Mouse (Mus musculus): ENCODE results near the gene Alg3. TPM values are rescaled to one million over a fixed set of nuclear protein-coding genes. Genes with fewer than 3 reads are reported as not detected.

The Alg3 gene
- polyA plus RNA-seq (2015; fragmentation: Nextera tagmentation; extraction: Ambion mirVana) = 44.7 and 49.5 TPM in 2 replicates

GRCm38 (mm10) chr16:20611357-20612227 lies at the start of gene Alg3, which contains the start of the genes Eef1akmt4 and Gm49333:
TSS of gene Alg3 (minus strand) at chr16:20611735.
TSS of gene Eef1akmt4 (plus strand) at chr16:20611593.
TSS of gene Gm49333 (plus strand) at chr16:20611610.
- under 1% methylated on average over 41 of the region's 41 CpGs for WGBS
- ATAC-seq (ENCODE audit: low FRiP score, low TSS enrichment) = peak; percentile 98
- Histone ChIP-seq H3K9ac (replicated peaks; ENCODE audit: low read length) (peak within 1 kb of the TSS; percentile 91), H3K4me2 (replicated peaks; ENCODE audit: low read depth, low read length) (peak within 1 kb of the TSS; percentile 90), H3K27ac (ENCODE audit: low read length) (peak within 1 kb of the TSS; percentile 86), H3K4me1 (ENCODE audit: insufficient read depth, low read length) (peaks cover 10% of the 10 kb centered on the region), H3K27me3 (ENCODE audit: insufficient read depth, low read length) (no peaks in the 10 kb centered on the region), H3K4me3 (ENCODE audit: low read length) (peak within 1 kb of the TSS; percentile 90), H3K9me3 (ENCODE audit: low read length) (no peaks in the 10 kb centered on the region), H3K36me3 (ENCODE audit: insufficient read depth, low read length) (0 out of 2 replicates have a peak, but pooled peaks cover 3% of the 10 kb centered on the region)

- 92% methylated on average over 4 of the region's 4 CpGs for WGBS
- Histone ChIP-seq H3K4me1 (ENCODE audit: insufficient read depth, low read length) (peaks cover 5% of the 10 kb centered on the region), H3K27me3 (ENCODE audit: insufficient read depth, low read length) (no peaks in the 10 kb centered on the region), H3K36me3 (ENCODE audit: insufficient read depth, low read length) (peaks cover 74% of the 10 kb centered on the region), H3K9me3 (ENCODE audit: low read length) (no peaks in the 10 kb centered on the region), H3K4me2 (replicated peaks; ENCODE audit: low read depth, low read length) (no peak overlapping the region), H3K4me3 (ENCODE audit: low read length) (no peak overlapping the region), H3K9ac (replicated peaks; ENCODE audit: low read length) (no peak overlapping the region), H3K27ac (ENCODE audit: low read length) (no peak overlapping the region)
- no peak for ATAC-seq (ENCODE audit: low FRiP score, low TSS enrichment)
Measured at GRCm38 (mm10) chr16:20657661-20658060, 46.1 kb upstream of the Alg3 start.

- no peak overlapping the region for H3K4me2 ChIP-seq (replicated peaks; ENCODE audit: low read depth, low read length)
- H3K36me3 ChIP-seq (ENCODE audit: insufficient read depth, low read length) = peaks cover 43% of the 10 kb centered on the region
- no peak overlapping the region for H3K27ac ChIP-seq (ENCODE audit: low read length)
- ATAC-seq (ENCODE audit: low FRiP score, low TSS enrichment) = no peak
- H3K4me3 ChIP-seq (ENCODE audit: low read length) = no peak overlapping the region
- WGBS = 63% methylated on average over 2 of the region's 2 CpGs
- 0 out of 2 replicates have a peak overlapping the region, but pooled peaks have one; percentile 35 for H3K9ac ChIP-seq (replicated peaks; ENCODE audit: low read length)
- no peaks in the 10 kb centered on the region for H3K9me3 ChIP-seq (ENCODE audit: low read length)
- no peaks in the 10 kb centered on the region for H3K27me3 ChIP-seq (ENCODE audit: insufficient read depth, low read length)
- peaks cover 16% of the 10 kb centered on the region for H3K4me1 ChIP-seq (ENCODE audit: insufficient read depth, low read length)
Measured at GRCm38 (mm10) chr16:20653315-20653714, 41.8 kb upstream of the Alg3 start.

GRCm38 (mm10) chr16:20651947-20652310 lies 40.4 kb upstream of the Alg3 start:
- 8% methylated on average over 12 of the region's 12 CpGs for WGBS
- Histone ChIP-seq H3K27me3 (ENCODE audit: insufficient read depth, low read length) (no peaks in the 10 kb centered on the region), H3K9ac (replicated peaks; ENCODE audit: low read length) (peak overlapping the region; percentile 90), H3K4me2 (replicated peaks; ENCODE audit: low read depth, low read length) (peak overlapping the region; percentile 84), H3K4me3 (ENCODE audit: low read length) (peak overlapping the region; percentile 80), H3K36me3 (ENCODE audit: insufficient read depth, low read length) (peaks cover 29% of the 10 kb centered on the region), H3K4me1 (ENCODE audit: insufficient read depth, low read length) (peaks cover 16% of the 10 kb centered on the region), H3K9me3 (ENCODE audit: low read length) (no peaks in the 10 kb centered on the region), H3K27ac (ENCODE audit: low read length) (peak overlapping the region; percentile 43; the same call in 1 of the 2 replicates)
- ATAC-seq (ENCODE audit: low FRiP score, low TSS enrichment) = no peak; the same call in 1 of the 2 replicates

- Histone ChIP-seq H3K36me3 (ENCODE audit: insufficient read depth, low read length) (peaks cover 23% of the 10 kb centered on the region), H3K4me3 (ENCODE audit: low read length) (peak within 1 kb of the TSS; percentile 80), H3K4me2 (replicated peaks; ENCODE audit: low read depth, low read length) (peak within 1 kb of the TSS; percentile 84), H3K27me3 (ENCODE audit: insufficient read depth, low read length) (no peaks in the 10 kb centered on the region), H3K4me1 (ENCODE audit: insufficient read depth, low read length) (peaks cover 16% of the 10 kb centered on the region), H3K9me3 (ENCODE audit: low read length) (no peaks in the 10 kb centered on the region), H3K9ac (replicated peaks; ENCODE audit: low read length) (peak within 1 kb of the TSS; percentile 90), H3K27ac (ENCODE audit: low read length) (peak within 1 kb of the TSS; percentile 84)
- WGBS = 2% methylated on average over 46 of the region's 46 CpGs
- peak; percentile 96 for ATAC-seq (ENCODE audit: low FRiP score, low TSS enrichment)
Measured at GRCm38 (mm10) chr16:20651076-20651946, 39.8 kb upstream of the Alg3 start, which contains the start of gene Psmd2. TSS of gene Psmd2 (plus strand) at chr16:20651652.

GRCm38 (mm10) chr16:20643911-20644310 lies 32.4 kb upstream of the Alg3 start:
- Histone ChIP-seq H3K9ac (replicated peaks; ENCODE audit: low read length) (no peak overlapping the region), H3K36me3 (ENCODE audit: insufficient read depth, low read length) (no peaks in the 10 kb centered on the region), H3K27ac (ENCODE audit: low read length) (no peak overlapping the region), H3K27me3 (ENCODE audit: insufficient read depth, low read length) (no peaks in the 10 kb centered on the region), H3K4me1 (ENCODE audit: insufficient read depth, low read length) (no peaks in the 10 kb centered on the region), H3K4me3 (ENCODE audit: low read length) (no peak overlapping the region), H3K4me2 (replicated peaks; ENCODE audit: low read depth, low read length) (no peak overlapping the region), H3K9me3 (ENCODE audit: low read length) (no peaks in the 10 kb centered on the region)
- ATAC-seq (ENCODE audit: low FRiP score, low TSS enrichment) = no peak
- WGBS = 83% methylated on average over 7 of the region's 7 CpGs

- Histone ChIP-seq H3K27ac (ENCODE audit: low read length) (no peak overlapping the region), H3K4me2 (replicated peaks; ENCODE audit: low read depth, low read length) (no peak overlapping the region), H3K36me3 (ENCODE audit: insufficient read depth, low read length) (no peaks in the 10 kb centered on the region), H3K9me3 (ENCODE audit: low read length) (no peaks in the 10 kb centered on the region), H3K9ac (replicated peaks; ENCODE audit: low read length) (no peak overlapping the region), H3K27me3 (ENCODE audit: insufficient read depth, low read length) (no peaks in the 10 kb centered on the region), H3K4me1 (ENCODE audit: insufficient read depth, low read length) (no peaks in the 10 kb centered on the region), H3K4me3 (ENCODE audit: low read length) (no peak overlapping the region)
- ATAC-seq (ENCODE audit: low FRiP score, low TSS enrichment) = peak; percentile 54
- under 1% methylated on average over 8 of the region's 8 CpGs for WGBS
Measured at GRCm38 (mm10) chr16:20642161-20642560, 30.6 kb upstream of the Alg3 start.

GRCm38 (mm10) chr16:20638367-20638766 lies 26.8 kb upstream of the Alg3 start:
- Histone ChIP-seq H3K27ac (ENCODE audit: low read length) (no peak overlapping the region), H3K27me3 (ENCODE audit: insufficient read depth, low read length) (no peaks in the 10 kb centered on the region), H3K36me3 (ENCODE audit: insufficient read depth, low read length) (no peaks in the 10 kb centered on the region), H3K4me3 (ENCODE audit: low read length) (no peak overlapping the region), H3K9me3 (ENCODE audit: low read length) (no peaks in the 10 kb centered on the region), H3K4me1 (ENCODE audit: insufficient read depth, low read length) (no peaks in the 10 kb centered on the region), H3K4me2 (replicated peaks; ENCODE audit: low read depth, low read length) (no peak overlapping the region), H3K9ac (replicated peaks; ENCODE audit: low read length) (no peak overlapping the region)
- ATAC-seq (ENCODE audit: low FRiP score, low TSS enrichment) = no peak
- WGBS = 78% methylated on average over 8 of the region's 8 CpGs

- no peak overlapping the region for H3K4me3 ChIP-seq (ENCODE audit: low read length)
- H3K27ac ChIP-seq (ENCODE audit: low read length) = no peak overlapping the region
- no peak overlapping the region for H3K4me2 ChIP-seq (replicated peaks; ENCODE audit: low read depth, low read length)
- H3K9me3 ChIP-seq (ENCODE audit: low read length) = no peaks in the 10 kb centered on the region
- 74% methylated on average over 8 of the region's 8 CpGs for WGBS
- ATAC-seq (ENCODE audit: low FRiP score, low TSS enrichment) = no peak
- no peak overlapping the region for H3K9ac ChIP-seq (replicated peaks; ENCODE audit: low read length)
- H3K4me1 ChIP-seq (ENCODE audit: insufficient read depth, low read length) = no peaks in the 10 kb centered on the region
- H3K36me3 ChIP-seq (ENCODE audit: insufficient read depth, low read length) = no peaks in the 10 kb centered on the region
- H3K27me3 ChIP-seq (ENCODE audit: insufficient read depth, low read length) = no peaks in the 10 kb centered on the region
Measured at GRCm38 (mm10) chr16:20637410-20637809, 25.9 kb upstream of the Alg3 start.
